Mouse (Mus musculus) liver, embryonic 11.5 days (tissue): Measurements from ENCODE around the gene Fbxw21. TPM values are rescaled to one million over a fixed set of nuclear protein-coding genes. Genes with fewer than 3 reads are reported as not detected.
A peak's percentile ranks its signal among the peaks of the same experiment; 100 is the strongest.

ENCODE experiments used
- ATAC-seq: fragments of 200-750 bp; cut with Nextera tagmentation; replicated peaks from 2 replicates; pipeline ENCODE4 v1.8.0; 2017; ENCODE audit warnings: moderate number of reproducible peaks, mild to moderate bottlenecking, moderate TSS enrichment, moderate library complexity; ENCODE audit not compliant: low FRiP score
- DNase-seq: peaks from one replicate; pipeline ENCODE4 v3.0.0-alpha.2; 2017; ENCODE audit warnings: low spot score
- H3K27ac ChIP-seq: fragments of 300-500 bp; sonication (generic); 2 replicates; pipeline ENCODE4 v1.5.1; 2014; ENCODE audit warnings: mild to moderate bottlenecking, low read depth, low read length, control low read depth
- H3K27me3 ChIP-seq: fragments of 300-500 bp; sonication (generic); replicated peaks from 2 replicates; pipeline ENCODE4 v1.6.1; 2014; ENCODE audit warnings: low read length, mixed read lengths; ENCODE audit not compliant: control insufficient read depth, insufficient read depth
- H3K36me3 ChIP-seq: fragments of 300-500 bp; sonication (generic); 2 replicates; pipeline ENCODE4 v1.6.1; 2014; ENCODE audit warnings: mild to moderate bottlenecking, low read length, moderate library complexity, mixed read lengths; ENCODE audit not compliant: control insufficient read depth, insufficient read depth
- H3K4me1 ChIP-seq: fragments of 300-500 bp; sonication (generic); replicated peaks from 2 replicates; pipeline ENCODE4 v1.6.1; 2014; ENCODE audit warnings: low read length, mixed read lengths; ENCODE audit not compliant: control insufficient read depth, insufficient read depth
- H3K4me2 ChIP-seq: fragments of 300-500 bp; sonication (generic); 2 replicates; pipeline ENCODE4 v1.6.1; 2014; ENCODE audit warnings: mild to moderate bottlenecking, control low read depth, moderate library complexity
- H3K4me3 ChIP-seq: fragments of 300-500 bp; sonication (generic); 2 replicates; pipeline ENCODE4 v1.5.1; 2014; ENCODE audit warnings: low read depth, low read length, control low read depth
- H3K9ac ChIP-seq: fragments of 300-500 bp; sonication (generic); 2 replicates; pipeline ENCODE4 v1.6.1; 2014; ENCODE audit warnings: low read depth, low read length, control low read depth
- H3K9me3 ChIP-seq: fragments of 300-500 bp; sonication (generic); 2 replicates; pipeline ENCODE4 v1.6.1; 2016; ENCODE audit warnings: low read length, inconsistent platforms, mixed read lengths; ENCODE audit not compliant: control insufficient read depth
- WGBS: fragments of 180-500 bp; shearing (Covaris S2); extraction: QIAGEN DNeasy Blood & Tissue Kit; methylation state at CpG from one replicate; pipeline ENCODE4 v1.1.7; 2014; 5-methylcytosine and 5-hydroxymethylcytosine counted together
- polyA plus RNA-seq: library from polyadenylated mRNA; unstranded; fragments of >200 nt; fragmentation: Nextera tagmentation; extraction: Ambion mirVana; gene quantifications from 2 replicates; pipeline ENCODE4 v1.2.1, GENCODE M21; 2014

The Fbxw21 gene
- polyA plus RNA-seq, 1 experiment from 2014 or later, result not detected

- 85% methylated on average over 5 of the region's 5 CpGs for WGBS
- no peak overlapping the region for H3K4me3 ChIP-seq
- H3K9me3 ChIP-seq, result no peaks in the 10 kb centered on the region
- H3K4me1 ChIP-seq, result no peaks in the 10 kb centered on the region
- no peak overlapping the region for H3K9ac ChIP-seq
- DNase-seq, result no peak
- no peak overlapping the region for H3K27ac ChIP-seq
- no peaks in the 10 kb centered on the region for H3K36me3 ChIP-seq
- no peak overlapping the region for H3K4me2 ChIP-seq
- H3K27me3 ChIP-seq, result no peaks in the 10 kb centered on the region
- ATAC-seq, result no peak
Measured at GRCm38 (mm10) chr9:109130076-109130475, 31.8 kb downstream of the Fbxw21 start.

- DNase-seq (no peak), ATAC-seq (no peak)
- Histone ChIP-seq H3K27me3 (no peaks in the 10 kb centered on the region), H3K9me3 (no peaks in the 10 kb centered on the region), H3K4me2 (no peak overlapping the region), H3K4me1 (no peaks in the 10 kb centered on the region), H3K9ac (no peak overlapping the region), H3K4me3 (no peak overlapping the region), H3K27ac (no peak overlapping the region), H3K36me3 (no peaks in the 10 kb centered on the region)
- 48% methylated on average over 3 of the region's 3 CpGs for WGBS
Measured at GRCm38 (mm10) chr9:109128211-109128610, 33.6 kb downstream of the Fbxw21 start.

- 79% methylated on average over 4 of the region's 4 CpGs for WGBS
- no peak overlapping the region for H3K9ac ChIP-seq
- no peak for ATAC-seq
Measured at GRCm38 (mm10) chr9:109127076-109127475, 34.8 kb downstream of the Fbxw21 start.

GRCm38 (mm10) chr9:109125481-109125880 lies 36.4 kb downstream of the Fbxw21 start:
- 59% methylated on average over 3 of the region's 3 CpGs for WGBS
- H3K9me3 ChIP-seq, result no peaks in the 10 kb centered on the region
- ATAC-seq (no peak), DNase-seq (no peak)
- H3K27ac ChIP-seq, result no peak overlapping the region
- no peak overlapping the region for H3K4me3 ChIP-seq
- H3K9ac ChIP-seq, result no peak overlapping the region
- H3K4me1 ChIP-seq, result no peaks in the 10 kb centered on the region
- no peak overlapping the region for H3K4me2 ChIP-seq
- no peaks in the 10 kb centered on the region for H3K27me3 ChIP-seq
- no peaks in the 10 kb centered on the region for H3K36me3 ChIP-seq

More at GRCm38 (mm10) chr9:109127076-109127475, 34.8 kb downstream of the Fbxw21 start:
- Histone ChIP-seq H3K27me3 (no peaks in the 10 kb centered on the region), H3K9me3 (no peaks in the 10 kb centered on the region), H3K36me3 (no peaks in the 10 kb centered on the region), H3K27ac (no peak overlapping the region), H3K4me1 (no peaks in the 10 kb centered on the region), H3K4me3 (no peak overlapping the region), H3K4me2 (no peak overlapping the region)
- peak; percentile 23 for DNase-seq

- Histone ChIP-seq H3K9ac (no peak overlapping the region), H3K4me2 (no peak overlapping the region), H3K4me1 (no peaks in the 10 kb centered on the region), H3K4me3 (no peak overlapping the region), H3K27ac (no peak overlapping the region), H3K27me3 (no peaks in the 10 kb centered on the region), H3K9me3 (no peaks in the 10 kb centered on the region), H3K36me3 (no peaks in the 10 kb centered on the region)
- no peak for DNase-seq
- 68% methylated on average over 2 of the region's 2 CpGs for WGBS
- no peak for ATAC-seq
Measured at GRCm38 (mm10) chr9:109125043-109125442, 36.8 kb downstream of the Fbxw21 start.

- Histone ChIP-seq H3K36me3 (no peaks in the 10 kb centered on the region), H3K4me1 (no peaks in the 10 kb centered on the region), H3K9me3 (no peaks in the 10 kb centered on the region), H3K27me3 (no peaks in the 10 kb centered on the region), H3K4me3 (no peak overlapping the region), H3K9ac (no peak overlapping the region), H3K27ac (no peak overlapping the region), H3K4me2 (no peak overlapping the region)
- DNase-seq, result no peak
- ATAC-seq, result no peak
- WGBS, result 83% methylated on average over 3 of the region's 3 CpGs
Measured at GRCm38 (mm10) chr9:109124164-109124563, 37.7 kb downstream of the Fbxw21 start.

GRCm38 (mm10) chr9:109123266-109123665 lies 38.6 kb downstream of the Fbxw21 start:
- no peak overlapping the region for H3K4me3 ChIP-seq
- no peaks in the 10 kb centered on the region for H3K27me3 ChIP-seq
- no peaks in the 10 kb centered on the region for H3K4me1 ChIP-seq
- no peaks in the 10 kb centered on the region for H3K9me3 ChIP-seq
- WGBS, result 52% methylated on average over 6 of the region's 6 CpGs
- H3K9ac ChIP-seq, result no peak overlapping the region
- no peak overlapping the region for H3K4me2 ChIP-seq
- no peaks in the 10 kb centered on the region for H3K36me3 ChIP-seq
- no peak overlapping the region for H3K27ac ChIP-seq
- ATAC-seq (no peak), DNase-seq (no peak)

- WGBS, result 43% methylated on average over 2 of the region's 2 CpGs
- DNase-seq, result no peak
- no peak for ATAC-seq
Measured at GRCm38 (mm10) chr9:109122553-109123085, 39.2 kb downstream of the Fbxw21 start.

GRCm38 (mm10) chr9:109120956-109121355 lies 40.9 kb downstream of the Fbxw21 start:
- DNase-seq (no peak), ATAC-seq (no peak)
- no peaks in the 10 kb centered on the region for H3K27me3 ChIP-seq
- no peak overlapping the region for H3K4me2 ChIP-seq
- no peak overlapping the region for H3K4me3 ChIP-seq
- 84% methylated on average over 6 of the region's 6 CpGs for WGBS
- no peak overlapping the region for H3K9ac ChIP-seq
- H3K27ac ChIP-seq, result no peak overlapping the region
- no peaks in the 10 kb centered on the region for H3K4me1 ChIP-seq
- no peaks in the 10 kb centered on the region; the same call in 1 of the 2 replicates for H3K36me3 ChIP-seq
- H3K9me3 ChIP-seq, result no peaks in the 10 kb centered on the region

More at GRCm38 (mm10) chr9:109122553-109123085, 39.2 kb downstream of the Fbxw21 start:
- Histone ChIP-seq H3K4me3 (no peak overlapping the region), H3K27me3 (no peaks in the 10 kb centered on the region), H3K36me3 (no peaks in the 10 kb centered on the region), H3K9ac (no peak overlapping the region), H3K27ac (no peak overlapping the region), H3K9me3 (no peaks in the 10 kb centered on the region), H3K4me2 (no peak overlapping the region), H3K4me1 (no peaks in the 10 kb centered on the region)
